In genomic region chr4:156197829-156198205, GRCm38 (mm10) we compare ENCODE assay signal across 8 mouse cellular contexts. TPM values are rescaled to one million over a fixed set of nuclear protein-coding genes. Genes with fewer than 3 reads are reported as not detected.
DNase-seq lines count a peak whose midpoint lies in the region; ATAC-seq and TF ChIP-seq lines count a peak whose summit lies in the region.

No protein-coding gene starts in this region.

- peak overlapping the region; percentile 58 for H3K27ac ChIP-seq in CH12.LX (ENCODE audit: insufficient read depth, low read depth)
- peak overlapping the region; percentile 94 for H3K27ac ChIP-seq in forebrain, embryonic 14.5 days (ENCODE audit: low read depth, low read length)
- no peak overlapping the region for H3K27ac ChIP-seq in thymus, adult 2 months (ENCODE audit: control insufficient read depth, insufficient read depth, low read length)

- TF ChIP-seq RAD21 in CH12.LX (IDR thresholded peaks at IDR 0.05; ENCODE audit: low read depth, low read length) = no peak

- under 1% methylated on average over 26 of the region's 26 CpGs for WGBS in forebrain, embryonic 14.5 days
- under 1% methylated on average over 26 of the region's 26 CpGs for WGBS in lung, adult 2 months
- WGBS in thymus, adult 2 months = 1% methylated on average over 26 of the region's 26 CpGs

- in situ Hi-C loops in CH12.LX (cut with MboI; ENCODE audit: low pct_ligation_motif_present, low pct_unique_long_range_greater_than_20kb, low sequenced_read_pairs) = no loop called here

- dilution Hi-C loops in CH12.LX (cut with MboI; ENCODE audit: extremely low pct_ligation_motif_present, extremely low pct_unique_long_range_greater_than_20kb, low sequenced_read_pairs) = no loop called here

- peak overlapping the region; percentile 35 for H3K9ac ChIP-seq in CH12.LX (ENCODE audit: insufficient read depth, low read depth)
- peak overlapping the region; percentile 67 for H3K9ac ChIP-seq in forebrain, embryonic 14.5 days (ENCODE audit: low read length)

- TF ChIP-seq POLR2A in CH12.LX (IDR thresholded peaks at IDR 0.05; ENCODE audit: low read depth, low read length) = no peak
- peak; percentile 46; the same call in 1 of the 2 replicates for TF ChIP-seq POLR2A in lung, adult 2 months (IDR thresholded peaks at IDR 0.05; ENCODE audit: borderline replicate concordance, extremely low read depth, low read depth, low read length)
- no peak for TF ChIP-seq POLR2A in thymus, adult 2 months (IDR thresholded peaks at IDR 0.05; ENCODE audit: control insufficient read depth, extremely low read depth, insufficient read depth, low read length, poor library complexity)

- no peaks in the 10 kb centered on the region for H3K9me3 ChIP-seq in CH12.LX (replicated peaks; ENCODE audit: low read length)
- no peaks in the 10 kb centered on the region for H3K9me3 ChIP-seq in forebrain, embryonic 14.5 days (replicated peaks; ENCODE audit: control insufficient read depth, low read length)

- TF ChIP-seq CTCF in CH12.LX (conservative IDR thresholded peaks at IDR 0.05 in 1 of 2, IDR thresholded peaks at IDR 0.05 in 1 of 2; ENCODE audit: low read depth in 2 of 2, low read length in 2 of 2) = no peak
- TF ChIP-seq CTCF in lung, adult 2 months (IDR thresholded peaks at IDR 0.05; ENCODE audit: insufficient read depth, low read length) = no peak
- TF ChIP-seq CTCF in thymus, adult 2 months (IDR thresholded peaks at IDR 0.05; ENCODE audit: borderline replicate concordance, control insufficient read depth, extremely low read depth, insufficient read depth, low read length, poor library complexity) = no peak

- no peak for TF ChIP-seq EP300 in CH12.LX (IDR thresholded peaks at IDR 0.05; ENCODE audit: low read length)

- H3K79me2 ChIP-seq in CH12.LX (replicated peaks; ENCODE audit: control insufficient read depth, extremely low read depth, insufficient read depth, poor library complexity, severe bottlenecking) = no peaks in the 10 kb centered on the region

- H3K4me3 ChIP-seq in CH12.LX (replicated peaks in 1 of 3; ENCODE audit: low read depth in 2 of 3, low read length in 2 of 3, poor library complexity in 1 of 3) = peak overlapping the region; percentile 34 to 61 (median 54)
- peak overlapping the region; percentile 86 for H3K4me3 ChIP-seq in forebrain, embryonic 14.5 days (ENCODE audit: low read depth, low read length)
- H3K4me3 ChIP-seq in lung, adult 2 months (replicated peaks; ENCODE audit: extremely low read depth, low read depth, low read length) = peak overlapping the region; percentile 84
- H3K4me3 ChIP-seq in thymus, adult 2 months (ENCODE audit: control insufficient read depth, insufficient read depth, low read length) = peak overlapping the region; percentile 50

- peak; percentile 92 for ATAC-seq in forebrain, embryonic 14.5 days
- peak; percentile 88 for ATAC-seq in neutrophil, adult 5-6 weeks (ENCODE audit: extremely low read depth, insufficient number of reproducible peaks, low FRiP score, poor library complexity, severe bottlenecking)

- intact Hi-C loops in heart, postnatal 25 days (cut with DNase I) = loop anchor here (2.0 kb wide), 1 partner anchor 87 kb away; no protein-coding TSS in a partner anchor

- no peaks in the 10 kb centered on the region for H3K36me3 ChIP-seq in CH12.LX (replicated peaks in 1 of 2; ENCODE audit: control insufficient read depth in 1 of 2, insufficient read depth in 1 of 2, low read length in 1 of 2)
- peaks cover 10% of the 10 kb centered on the region for H3K36me3 ChIP-seq in forebrain, embryonic 14.5 days (ENCODE audit: control insufficient read depth, insufficient read depth, low read length)
- no peaks in the 10 kb centered on the region for H3K36me3 ChIP-seq in thymus, adult 2 months (ENCODE audit: control insufficient read depth, insufficient read depth, low read length)

- peak overlapping the region; percentile 44 for H3K4me2 ChIP-seq in CH12.LX (ENCODE audit: insufficient read depth, low read depth, poor library complexity, severe bottlenecking)
- H3K4me2 ChIP-seq in forebrain, embryonic 14.5 days (ENCODE audit: low read length) = peak overlapping the region; percentile 57

- DNase-seq in CH12.LX (ENCODE audit: extremely low read depth) = peak; percentile 58
- DNase-seq in cerebellum, adult 11 months = peak; percentile 86
- DNase-seq in forebrain, embryonic 14.5 days (ENCODE audit: low spot score) = peak; percentile 94
- peak; percentile 84 for DNase-seq in heart, postnatal 25 days (ENCODE audit: low spot score)
- DNase-seq in layer of hippocampus, adult 18-20 months (ENCODE audit: low spot score in 2 of 2) = peak; percentile 43 to 72
- DNase-seq in lung, adult 2 months = peak; percentile 81
- peak; percentile 59 for DNase-seq in thymus, adult 2 months

- peaks cover 12 to 38% of the 10 kb centered on the region in 2 experiments for H3K4me1 ChIP-seq in CH12.LX (ENCODE audit: control insufficient read depth in 1 of 2, insufficient read depth in 2 of 2)
- peaks cover 35% of the 10 kb centered on the region for H3K4me1 ChIP-seq in forebrain, embryonic 14.5 days (ENCODE audit: control insufficient read depth, insufficient read depth, low read length)
- peaks cover 4% of the 10 kb centered on the region; the same call in 1 of the 2 replicates for H3K4me1 ChIP-seq in lung, adult 2 months (ENCODE audit: control insufficient read depth, insufficient read depth, low read length)
- H3K4me1 ChIP-seq in thymus, adult 2 months (replicated peaks; ENCODE audit: control insufficient read depth, insufficient read depth, low read length) = peaks cover 28% of the 10 kb centered on the region

- H3K27me3 ChIP-seq in CH12.LX (replicated peaks) = peaks cover 24% of the 10 kb centered on the region
- H3K27me3 ChIP-seq in forebrain, embryonic 14.5 days (replicated peaks; ENCODE audit: control insufficient read depth, insufficient read depth, low read length) = no peaks in the 10 kb centered on the region
- H3K27me3 ChIP-seq in thymus, adult 2 months (ENCODE audit: control insufficient read depth, insufficient read depth, low read length) = peaks cover 4% of the 10 kb centered on the region

TF ChIP-seq in CH12.LX, 34 proteins besides CTCF, POLR2A, EP300 and RAD21:
- no peak for TF ChIP-seq CHD1 (IDR thresholded peaks at IDR 0.05; ENCODE audit: low read depth, low read length)
- TF ChIP-seq NRF1 (IDR thresholded peaks at IDR 0.05; ENCODE audit: low read depth, low read length) = peak; percentile 65
- TF ChIP-seq HCFC1 (IDR thresholded peaks at IDR 0.05; ENCODE audit: low read depth, low read length) = 0 out of 2 replicates have a peak, but pooled peaks have one; percentile 11
TF ChIP-seq in CH12.LX: peak in this region for 2.

RNA-seq across cellular contexts. Expression of gene Agrn, which starts 0.5 kb away (rescaled TPM):
- total RNA-seq in CH12.LX (2012; rRNA removed) (5.0 and 10.6 TPM in 2 replicates), CH12.LX (2014; rRNA removed) (1.6 and 1.7 TPM in 2 replicates)
- polyA plus RNA-seq in CH12.LX (2012; ENCODE audit: insufficient read length, low read depth) = 3.1 and 3.4 TPM in 2 replicates
- polyA plus RNA-seq in forebrain, embryonic 14.5 days (2014; fragmentation: Nextera tagmentation; extraction: Ambion mirVana) = 72.2 and 88.4 TPM in 2 replicates
- total RNA-seq in heart, postnatal 25 days (2021) = 10 to 100 TPM; 35.3 to 40.4 TPM
- total RNA-seq in layer of hippocampus, adult 18-20 months (2021) = 100 to 1,000 TPM; 118 to 120 TPM
- 190 and 214 TPM in 2 replicates for polyA plus RNA-seq in lung, adult 2 months (2012; rRNA removed)
- 7.9 and 9.8 TPM in 2 replicates for total RNA-seq in neutrophil, adult 5-6 weeks (2017)
- 40.3 and 48.7 TPM in 2 replicates for polyA plus RNA-seq in thymus, adult 2 months (2012; rRNA removed)

RNA-seq across cellular contexts. Expression of gene Isg15, which starts 2.8 kb away (rescaled TPM):
- total RNA-seq in CH12.LX (2012; rRNA removed) = 4.5 and 6.8 TPM in 2 replicates
- 4.8 TPM in 2 replicates for total RNA-seq in CH12.LX (2014; rRNA removed)
- 6.0 and 10.4 TPM in 2 replicates for polyA plus RNA-seq in CH12.LX (2012; ENCODE audit: insufficient read length, low read depth)
- 0.61 and 1.1 TPM in 2 replicates for polyA plus RNA-seq in forebrain, embryonic 14.5 days (2014; fragmentation: Nextera tagmentation; extraction: Ambion mirVana)
- 1 to 10 TPM; 3.2 to 4.5 TPM for total RNA-seq in heart, postnatal 25 days (2021)
- under 1 TPM in 1 of 2 experiments, not detected in 1; 0.74 TPM for total RNA-seq in layer of hippocampus, adult 18-20 months (2021)
- 8.1 and 12.2 TPM in 2 replicates for polyA plus RNA-seq in lung, adult 2 months (2012; rRNA removed)
- 30.3 and 40.1 TPM in 2 replicates for total RNA-seq in neutrophil, adult 5-6 weeks (2017)
- polyA plus RNA-seq in thymus, adult 2 months (2012; rRNA removed) = 40.6 and 51.1 TPM in 2 replicates

RNA-seq across cellular contexts. Expression of gene AW011738, which starts 5.3 kb away (rescaled TPM):
- total RNA-seq in CH12.LX (2012; rRNA removed) = 0.80 and 1.6 TPM in 2 replicates
- 0.15 TPM in 1 of 2 replicates, not detected in the other for total RNA-seq in CH12.LX (2014; rRNA removed)
- polyA plus RNA-seq in CH12.LX (2012; ENCODE audit: insufficient read length, low read depth) = 0.14 and 0.20 TPM in 2 replicates
- polyA plus RNA-seq in forebrain, embryonic 14.5 days (2014; fragmentation: Nextera tagmentation; extraction: Ambion mirVana) = 1.2 TPM in 2 replicates
- total RNA-seq in heart, postnatal 25 days (2021) = 1 to 10 TPM; 6.3 to 6.9 TPM
- 1 to 10 TPM; 5.4 to 6.5 TPM for total RNA-seq in layer of hippocampus, adult 18-20 months (2021)
- 4.6 and 5.1 TPM in 2 replicates for polyA plus RNA-seq in lung, adult 2 months (2012; rRNA removed)
- total RNA-seq in neutrophil, adult 5-6 weeks (2017) = 17.6 and 20.4 TPM in 2 replicates
- 10.0 and 10.8 TPM in 2 replicates for polyA plus RNA-seq in thymus, adult 2 months (2012; rRNA removed)

RNA-seq across cellular contexts. Expression of gene Perm1, which starts 17.9 kb away (rescaled TPM):
- 0.04 and 0.08 TPM in 2 replicates for total RNA-seq in CH12.LX (2012; rRNA removed)
- not detected in 2 replicates for total RNA-seq in CH12.LX (2014; rRNA removed)
- 0.43 and 0.50 TPM in 2 replicates for polyA plus RNA-seq in CH12.LX (2012; ENCODE audit: insufficient read length, low read depth)
- 0.83 and 0.99 TPM in 2 replicates for polyA plus RNA-seq in forebrain, embryonic 14.5 days (2014; fragmentation: Nextera tagmentation; extraction: Ambion mirVana)
- 100 to 1,000 TPM; 227 to 246 TPM for total RNA-seq in heart, postnatal 25 days (2021)
- total RNA-seq in layer of hippocampus, adult 18-20 months (2021) = under 1 TPM; 0.15 to 0.40 TPM
- 2.0 and 6.0 TPM in 2 replicates for polyA plus RNA-seq in lung, adult 2 months (2012; rRNA removed)
- 1.4 and 1.7 TPM in 2 replicates for total RNA-seq in neutrophil, adult 5-6 weeks (2017)
- 2.0 and 9.5 TPM in 2 replicates for polyA plus RNA-seq in thymus, adult 2 months (2012; rRNA removed)

RNA-seq across cellular contexts. Expression of gene Plekhn1, which starts 36.8 kb away (rescaled TPM):
- total RNA-seq in CH12.LX (2012; rRNA removed) (8.2 and 9.7 TPM in 2 replicates), CH12.LX (2014; rRNA removed) (3.3 TPM in 2 replicates)
- polyA plus RNA-seq in CH12.LX (2012; ENCODE audit: insufficient read length, low read depth) = 6.5 and 7.2 TPM in 2 replicates
- polyA plus RNA-seq in forebrain, embryonic 14.5 days (2014; fragmentation: Nextera tagmentation; extraction: Ambion mirVana) = 19.2 and 21.7 TPM in 2 replicates
- 10 to 100 TPM; 10.5 to 10.6 TPM for total RNA-seq in heart, postnatal 25 days (2021)
- total RNA-seq in layer of hippocampus, adult 18-20 months (2021) = 10 to 100 TPM; 37.5 to 38.8 TPM
- polyA plus RNA-seq in lung, adult 2 months (2012; rRNA removed) = 61.9 and 78.1 TPM in 2 replicates
- total RNA-seq in neutrophil, adult 5-6 weeks (2017) = 22.8 and 23.6 TPM in 2 replicates
- 141 and 145 TPM in 2 replicates for polyA plus RNA-seq in thymus, adult 2 months (2012; rRNA removed)
